Mouse (Mus musculus) embryonic stem cell, embryonic (primary cell): ENCODE measurements at regions not wholly inside any gene's neighbourhood (a gene's known extent, or its start where the extent isn't known, plus 50 kb on each side); places are given as distances from the start of the nearest gene placed in this dataset.

ENCODE experiments used
- CTCF ChIA-PET, 4 experiments: fragments of 300-600 bp in 2 of 4; fragments of 350-600 bp in 2 of 4; sonication (Branson Sonifier 250); formaldehyde crosslinking; loops; one replicate each; lab custom pipeline; 2022; ENCODE audit warnings: inconsistent platforms in 2 of 4; lab: Charles Lee
- POLR2A ChIA-PET, 4 experiments: fragments of 300-600 bp in 2 of 4; fragments of 350-600 bp in 2 of 4; sonication (Branson Sonifier 250); formaldehyde crosslinking; loops; one replicate each; lab custom pipeline; 2022; ENCODE audit warnings: antibody characterized with exemption in 4 of 4, inconsistent platforms in 1 of 4; lab: Charles Lee

- ChIA-PET CTCF (no interaction called here), POLR2A (interaction anchor here in 2 of 4 experiments (1.5 to 2.7 kb wide), 2 partner anchors 10 to 39 kb away, joined by 4 to 7 read pairs; no protein-coding TSS in a partner anchor)
These were observed 249.1 kb downstream of the Rplp1 start for GRCm38 (mm10) chr9:61665254-61665653.

GRCm38 (mm10) chr9:61664000-61664622 is 250.2 kb downstream of the Rplp1 start:
- CTCF ChIA-PET, result interaction anchor here in 1 of 4 experiments (0.5 kb wide), 1 partner anchor 142 kb away, joined by 3 read pairs; no protein-coding TSS in a partner anchor
- POLR2A ChIA-PET, result interaction anchor here in 1 of 4 experiments (0.6 kb wide), 1 partner anchor 688 kb away, joined by 3 read pairs; no protein-coding TSS in a partner anchor

GRCm38 (mm10) chr9:61662055-61663028 is 252.0 kb downstream of the Rplp1 start:
- ChIA-PET CTCF (no interaction called here), POLR2A (interaction anchor here in 1 of 4 experiments (0.6 kb wide), 1 partner anchor 32 kb away, joined by 4 read pairs; no protein-coding TSS in a partner anchor)

GRCm38 (mm10) chr9:61660191-61660590 is 254.2 kb downstream of the Rplp1 start:
- POLR2A ChIA-PET, result interaction anchor here in 1 of 4 experiments (0.6 to 0.7 kb wide), 2 partner anchors 21 to 335 kb away, joined by 5 to 7 read pairs; no protein-coding TSS in a partner anchor

GRCm38 (mm10) chr9:61657996-61658395 is 256.3 kb downstream of the Rplp1 start:
- CTCF ChIA-PET, result no interaction called here
- POLR2A ChIA-PET, result interaction anchor here in 1 of 4 experiments (0.9 kb wide), 1 partner anchor 45 kb away, joined by 4 read pairs; no protein-coding TSS in a partner anchor

More at GRCm38 (mm10) chr9:61660191-61660590, 254.2 kb downstream of the Rplp1 start:
- CTCF ChIA-PET, result interaction anchor here in 1 of 4 experiments (0.9 kb wide), 1 partner anchor 217 kb away, joined by 3 read pairs; no protein-coding TSS in a partner anchor

GRCm38 (mm10) chr9:61655433-61655981 is 258.8 kb downstream of the Rplp1 start:
- CTCF ChIA-PET, result no interaction called here
- POLR2A ChIA-PET, result interaction anchor here in 3 of 4 experiments (0.6 to 2.9 kb wide), 7 partner anchors 10 to 216 kb away, joined by 3 to 17 read pairs (median 3); no protein-coding TSS in a partner anchor

GRCm38 (mm10) chr9:61645661-61646425 is 268.5 kb downstream of the Rplp1 start:
- ChIA-PET POLR2A (interaction anchor here in 2 of 4 experiments (0.8 to 2.3 kb wide), 4 partner anchors 10 to 24 kb away, joined by 3 to 5 read pairs (median 4); no protein-coding TSS in a partner anchor), CTCF (interaction anchor here in 1 of 4 experiments (0.6 kb wide), 1 partner anchor 25 kb away, joined by 3 read pairs; no protein-coding TSS in a partner anchor)

- ChIA-PET POLR2A (interaction anchor here in 1 of 4 experiments (0.7 kb wide), 1 partner anchor 47 kb away, joined by 3 read pairs; no protein-coding TSS in a partner anchor), CTCF (interaction anchor here in 1 of 4 experiments (0.5 kb wide), 1 partner anchor 84 kb away, joined by 4 read pairs; no protein-coding TSS in a partner anchor)
These were observed 268.6 kb downstream of the Tle3 start for GRCm38 (mm10) chr9:61640739-61641138.

GRCm38 (mm10) chr9:61638908-61639307 is 266.7 kb downstream of the Tle3 start:
- CTCF ChIA-PET, result no interaction called here

GRCm38 (mm10) chr9:61633936-61634335 is 261.8 kb downstream of the Tle3 start:
- ChIA-PET CTCF (no interaction called here), POLR2A (interaction anchor here in 1 of 4 experiments (1.0 kb wide), 1 partner anchor 12 kb away, joined by 3 read pairs; no protein-coding TSS in a partner anchor)

More at GRCm38 (mm10) chr9:61638908-61639307, 266.7 kb downstream of the Tle3 start:
- POLR2A ChIA-PET, result interaction anchor here in 2 of 4 experiments (0.6 to 1.4 kb wide), 2 partner anchors 17 to 21 kb away, joined by 3 to 5 read pairs; no protein-coding TSS in a partner anchor

- ChIA-PET POLR2A (interaction anchor here in 2 of 4 experiments (0.6 to 1.7 kb wide), 4 partner anchors 12 to 298 kb away, joined by 3 to 7 read pairs (median 6); no protein-coding TSS in a partner anchor), CTCF (no interaction called here)
These were observed 260.4 kb downstream of the Tle3 start for GRCm38 (mm10) chr9:61632602-61633001.

- ChIA-PET CTCF (interaction anchor here in 3 of 4 experiments (0.5 to 0.7 kb wide), 3 partner anchors 353 to 773 kb away, joined by 3 to 5 read pairs (median 3); no protein-coding TSS in a partner anchor), POLR2A (interaction anchor here (0.5 to 1.2 kb wide), 8 partner anchors 9 to 352 kb away, joined by 3 to 4 read pairs (median 3); no protein-coding TSS in a partner anchor)
These were observed 258.9 kb downstream of the Tle3 start for GRCm38 (mm10) chr9:61631097-61631496.

- ChIA-PET CTCF (no interaction called here), POLR2A (interaction anchor here in 2 of 4 experiments (1.6 to 2.5 kb wide), 4 partner anchors 9 to 40 kb away, joined by 3 to 12 read pairs (median 6); no protein-coding TSS in a partner anchor)
These were observed 255.8 kb downstream of the Tle3 start for GRCm38 (mm10) chr9:61627801-61628574.

GRCm38 (mm10) chr9:61622933-61623332 is 250.8 kb downstream of the Tle3 start:
- ChIA-PET CTCF (interaction anchor here in 1 of 4 experiments (1.6 kb wide), 1 partner anchor 44 kb away, joined by 4 read pairs; no protein-coding TSS in a partner anchor), POLR2A (interaction anchor here in 2 of 4 experiments (1.0 to 1.6 kb wide), 3 partner anchors 25 to 284 kb away, joined by 3 to 7 read pairs (median 3); no protein-coding TSS in a partner anchor)

- POLR2A ChIA-PET, result interaction anchor here (0.5 to 1.0 kb wide), 5 partner anchors 9 to 248 kb away, joined by 3 to 4 read pairs (median 3); no protein-coding TSS in a partner anchor
- CTCF ChIA-PET, result interaction anchor here in 2 of 4 experiments (0.6 to 1.3 kb wide), 2 partner anchors 102 to 344 kb away, joined by 3 read pairs; no protein-coding TSS in a partner anchor
These were observed 249.8 kb downstream of the Tle3 start for GRCm38 (mm10) chr9:61621939-61622338.

- ChIA-PET POLR2A (interaction anchor here in 1 of 4 experiments (0.8 kb wide), 1 partner anchor 17 kb away, joined by 3 read pairs; no protein-coding TSS in a partner anchor), CTCF (interaction anchor here in 1 of 4 experiments (0.7 kb wide), 1 partner anchor 25 kb away, joined by 3 read pairs; no protein-coding TSS in a partner anchor)
These were observed 248.6 kb downstream of the Tle3 start for GRCm38 (mm10) chr9:61620786-61621185.
